Comparison of ENCODE assay signal across 16 mouse cellular contexts in the genomic region with DNA sequence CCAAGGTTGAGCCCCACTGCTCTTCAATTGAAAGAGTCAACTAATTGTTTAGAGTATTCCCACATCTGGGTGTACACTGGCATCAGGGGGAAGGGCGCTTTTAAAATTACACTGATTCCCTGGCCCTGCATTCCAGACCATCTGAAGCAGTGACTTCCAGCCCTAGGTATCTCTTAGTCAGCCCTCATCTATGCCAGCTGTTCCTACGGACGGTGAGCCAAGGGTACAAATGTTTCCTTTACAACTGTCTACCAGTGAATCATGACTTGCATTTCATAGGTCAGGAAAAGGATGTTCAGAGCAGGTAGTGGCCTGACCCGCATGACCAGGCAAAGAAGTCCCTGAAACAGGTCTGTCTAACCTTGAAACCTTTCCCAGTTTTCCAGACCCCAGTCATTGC.
"Had no signal": no experiment of that assay in that cellular context is flagged by ENCODE, and none has a peak within 500 bp of the region (broad histone marks: within the 10 kb centered on the region; RNA-seq: fewer than 3 reads in every experiment).

No protein-coding gene starts in this region.

- H3K36me3 ChIP-seq: limb, embryonic 13.5 days; midbrain, embryonic 12.5 days; stomach, embryonic 15.5 days had no signal

- H3K4me3 ChIP-seq: layer of hippocampus, adult 2 months; limb, embryonic 13.5 days; midbrain, embryonic 12.5 days; stomach, embryonic 15.5 days had no signal

- H3K27me3 ChIP-seq: limb, embryonic 13.5 days; midbrain, embryonic 12.5 days; stomach, embryonic 15.5 days had no signal

- H3K4me2 ChIP-seq: limb, embryonic 13.5 days; midbrain, embryonic 12.5 days; stomach, embryonic 15.5 days had no signal

- H3K9ac ChIP-seq: limb, embryonic 13.5 days; liver, embryonic 14.5 days; midbrain, embryonic 12.5 days; stomach, embryonic 15.5 days had no signal

- H3K27ac ChIP-seq: layer of hippocampus, adult 2 months; limb, embryonic 13.5 days; liver, embryonic 14.5 days; midbrain, embryonic 12.5 days; stomach, embryonic 15.5 days had no signal

- DNase-seq: kidney, adult 8-10 months; kidney, postnatal 25 days; left cerebral cortex, postnatal 4 days; lung, postnatal 14 days; right cerebral cortex, adult 18-20 months; right cerebral cortex, postnatal 25 days; spleen, adult 18-20 months; thymus, adult 2 months; thymus, postnatal 25 days had no signal

- H3K9me3 ChIP-seq: limb, embryonic 13.5 days; midbrain, embryonic 12.5 days; stomach, embryonic 15.5 days had no signal

- ATAC-seq: intestine, embryonic 16.5 days; midbrain, embryonic 16.5 days had no signal
